Mouse (Mus musculus): Measurements from ENCODE around the gene Ankk1. TPM values are rescaled to one million over a fixed set of nuclear protein-coding genes. Genes with fewer than 3 reads are reported as not detected.
A peak's percentile ranks its signal among the peaks of the same experiment; 100 is the strongest.

Gene Ankk1
- polyA plus RNA-seq, 1 experiment from 2014 or later, result 0.62 TPM

DNA sequence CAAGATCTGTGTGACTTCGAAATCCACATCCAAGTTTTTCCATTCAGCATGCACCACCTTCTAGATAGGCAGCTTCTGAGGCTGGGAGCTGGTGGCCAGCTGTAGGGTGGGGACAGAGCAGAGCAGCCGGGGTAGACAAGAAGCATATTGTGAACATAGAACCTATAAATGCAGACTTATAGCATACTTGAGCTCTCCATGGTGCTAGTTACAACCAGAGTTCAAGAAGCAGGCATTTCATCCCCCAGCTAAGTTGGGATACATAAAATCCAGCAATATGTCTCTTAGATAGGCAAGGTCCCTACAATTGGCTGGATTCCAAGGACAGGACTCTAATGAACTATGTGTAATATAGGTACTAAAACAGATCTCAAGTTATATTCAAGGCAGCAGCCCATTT lies 23.1 kb downstream of the Ankk1 start:
- Histone ChIP-seq H3K36me3 (no peaks in the 10 kb centered on the region), H3K27me3 (replicated peaks) (no peaks in the 10 kb centered on the region), H3K9ac (no peak overlapping the region), H3K4me2 (no peak overlapping the region), H3K9me3 (no peaks in the 10 kb centered on the region), H3K27ac (no peak overlapping the region), H3K4me3 (replicated peaks) (no peak overlapping the region), H3K4me1 (no peaks in the 10 kb centered on the region)
- no peak for ATAC-seq (ENCODE audit: insufficient read depth, low FRiP score, low read depth)
- 52% methylated on average over 2 of the region's 2 CpGs for WGBS

DNA sequence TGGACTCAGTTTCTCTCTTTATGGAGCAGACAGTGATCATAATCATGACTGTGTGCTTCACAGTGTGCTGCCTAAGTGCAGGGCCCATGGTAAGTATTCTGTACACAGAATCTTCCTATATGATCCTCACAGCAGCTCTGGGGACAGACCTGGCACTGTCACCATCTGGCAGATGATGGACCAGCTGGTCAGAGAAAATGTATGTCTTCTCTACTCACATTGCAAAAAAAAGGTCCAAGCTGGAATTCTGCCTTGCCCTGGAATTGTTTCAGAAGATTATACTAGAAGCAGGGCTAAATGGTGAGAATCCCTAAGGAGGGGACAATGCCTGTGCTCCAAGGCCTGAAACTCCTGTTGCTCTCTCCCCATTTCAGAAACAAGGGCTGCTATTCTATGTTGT lies 30.8 kb downstream of the Ankk1 start:
- Histone ChIP-seq H3K9me3 (no peaks in the 10 kb centered on the region), H3K4me1 (0 out of 2 replicates have a peak, but pooled peaks cover 3% of the 10 kb centered on the region), H3K4me3 (replicated peaks) (no peak overlapping the region), H3K27ac (no peak overlapping the region), H3K9ac (no peak overlapping the region), H3K27me3 (replicated peaks) (no peaks in the 10 kb centered on the region), H3K4me2 (no peak overlapping the region), H3K36me3 (no peaks in the 10 kb centered on the region)
- ATAC-seq (ENCODE audit: insufficient read depth, low FRiP score, low read depth), result no peak

DNA sequence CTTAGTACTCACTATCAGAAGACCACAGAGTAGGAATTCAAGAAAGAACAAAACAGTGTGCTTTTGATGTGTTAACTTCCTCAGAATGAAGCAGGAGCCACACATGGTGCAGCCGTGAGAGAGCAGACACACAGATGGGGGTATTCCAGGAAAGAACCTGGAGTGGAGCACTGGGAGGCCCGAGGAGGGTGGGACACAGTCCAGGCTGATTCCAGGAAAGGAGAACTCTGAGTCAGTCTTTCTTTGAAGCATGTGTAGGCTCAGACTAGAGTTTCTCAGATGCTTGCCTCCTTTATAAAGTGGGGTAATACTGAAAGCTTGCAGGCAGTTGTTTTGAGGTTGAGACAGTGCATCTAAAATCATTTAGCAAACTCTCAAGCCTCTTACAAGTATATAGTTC lies 34.6 kb downstream of the Ankk1 start:
- no peak overlapping the region for H3K4me2 ChIP-seq
- H3K9ac ChIP-seq, result no peak overlapping the region
- H3K4me3 ChIP-seq (replicated peaks), result no peak overlapping the region
- H3K36me3 ChIP-seq, result no peaks in the 10 kb centered on the region
- 0 out of 2 replicates have a peak, but pooled peaks cover 3% of the 10 kb centered on the region for H3K4me1 ChIP-seq
- H3K9me3 ChIP-seq, result no peaks in the 10 kb centered on the region
- H3K27ac ChIP-seq, result no peak overlapping the region
- WGBS, result 30% methylated on average over 2 of the region's 2 CpGs
- no peaks in the 10 kb centered on the region for H3K27me3 ChIP-seq (replicated peaks)
- ATAC-seq (ENCODE audit: insufficient read depth, low FRiP score, low read depth), result no peak

DNA sequence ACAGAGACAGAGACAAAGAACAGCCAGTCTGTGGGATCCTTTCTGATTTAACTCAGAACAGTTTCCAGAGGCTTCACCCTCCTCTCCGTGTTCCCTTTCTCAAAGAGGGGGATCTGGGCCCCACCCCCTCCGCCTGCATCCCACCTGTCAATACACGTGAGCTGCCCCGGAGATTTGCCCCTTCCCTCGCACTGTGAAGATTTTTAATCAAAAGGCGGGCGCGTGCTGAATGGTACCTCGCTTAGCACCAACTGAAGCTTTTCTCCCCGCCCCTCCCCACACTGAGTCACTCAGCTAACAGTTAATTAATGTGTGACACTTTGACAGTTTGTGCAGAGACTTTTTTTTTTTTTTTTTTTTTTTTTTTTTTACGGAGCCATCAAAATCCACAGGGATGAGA lies 40.7 kb downstream of the Ankk1 start:
- Histone ChIP-seq H3K4me1 (no peaks in the 10 kb centered on the region), H3K9me3 (no peaks in the 10 kb centered on the region), H3K9ac (no peak overlapping the region), H3K4me2 (no peak overlapping the region), H3K27me3 (replicated peaks) (no peaks in the 10 kb centered on the region), H3K36me3 (no peaks in the 10 kb centered on the region), H3K4me3 (replicated peaks) (no peak overlapping the region), H3K27ac (no peak overlapping the region)
- 32% methylated on average over 11 of the region's 11 CpGs for WGBS
- no peak for ATAC-seq (ENCODE audit: insufficient read depth, low FRiP score, low read depth)

DNA sequence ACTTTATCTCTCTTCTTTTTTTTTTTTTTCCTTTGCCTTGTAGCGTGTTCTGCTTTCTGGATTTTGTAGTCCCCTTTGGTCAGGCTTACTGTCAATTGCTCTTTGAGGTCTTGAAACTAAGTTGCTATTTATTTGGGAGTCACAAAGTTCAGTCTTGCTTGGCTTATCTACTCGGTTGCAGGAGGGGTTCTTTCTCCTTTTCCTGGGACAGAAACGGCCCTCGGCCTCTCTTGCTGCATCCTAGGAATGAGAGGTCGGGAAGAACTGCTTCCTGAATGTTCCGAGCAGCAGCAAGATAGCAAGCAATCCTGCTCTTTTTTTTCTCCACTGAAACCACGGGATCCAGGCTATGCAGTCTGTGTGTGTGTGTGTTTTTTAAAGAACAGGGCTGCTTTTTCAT lies 41.5 kb downstream of the Ankk1 start:
- Histone ChIP-seq H3K27me3 (replicated peaks) (no peaks in the 10 kb centered on the region), H3K4me2 (no peak overlapping the region), H3K9me3 (no peaks in the 10 kb centered on the region), H3K27ac (no peak overlapping the region), H3K36me3 (no peaks in the 10 kb centered on the region), H3K9ac (no peak overlapping the region), H3K4me1 (no peaks in the 10 kb centered on the region), H3K4me3 (replicated peaks) (no peak overlapping the region)
- 24% methylated on average over 7 of the region's 7 CpGs for WGBS
- ATAC-seq (ENCODE audit: insufficient read depth, low FRiP score, low read depth), result no peak

DNA sequence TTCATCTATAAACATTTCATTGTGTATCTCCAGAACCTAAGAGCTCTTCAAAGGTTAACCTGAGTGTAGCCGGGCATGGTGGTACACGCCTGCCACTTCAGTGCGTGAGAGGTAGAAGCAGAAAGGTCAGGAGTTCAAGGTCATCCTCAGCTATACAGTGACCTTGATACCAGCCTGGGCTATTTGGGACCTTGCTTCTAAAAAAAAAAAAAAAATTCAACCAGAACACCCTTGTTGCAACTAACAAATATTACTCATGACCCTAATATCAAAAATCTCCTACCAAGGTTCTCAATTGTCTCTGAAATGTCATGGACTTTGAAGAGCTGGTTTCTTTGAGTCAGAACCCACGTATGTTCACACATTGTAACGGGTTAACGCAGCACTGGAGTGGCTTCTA lies 42.0 kb downstream of the Ankk1 start:
- no peak overlapping the region for H3K9ac ChIP-seq
- no peaks in the 10 kb centered on the region for H3K9me3 ChIP-seq
- H3K4me3 ChIP-seq (replicated peaks), result no peak overlapping the region
- no peaks in the 10 kb centered on the region for H3K4me1 ChIP-seq
- H3K36me3 ChIP-seq, result no peaks in the 10 kb centered on the region
- 82% methylated on average over 6 of the region's 6 CpGs for WGBS
- no peaks in the 10 kb centered on the region for H3K27me3 ChIP-seq (replicated peaks)
- no peak overlapping the region for H3K4me2 ChIP-seq
- no peak for ATAC-seq (ENCODE audit: insufficient read depth, low FRiP score, low read depth)
- no peak overlapping the region for H3K27ac ChIP-seq

DNA sequence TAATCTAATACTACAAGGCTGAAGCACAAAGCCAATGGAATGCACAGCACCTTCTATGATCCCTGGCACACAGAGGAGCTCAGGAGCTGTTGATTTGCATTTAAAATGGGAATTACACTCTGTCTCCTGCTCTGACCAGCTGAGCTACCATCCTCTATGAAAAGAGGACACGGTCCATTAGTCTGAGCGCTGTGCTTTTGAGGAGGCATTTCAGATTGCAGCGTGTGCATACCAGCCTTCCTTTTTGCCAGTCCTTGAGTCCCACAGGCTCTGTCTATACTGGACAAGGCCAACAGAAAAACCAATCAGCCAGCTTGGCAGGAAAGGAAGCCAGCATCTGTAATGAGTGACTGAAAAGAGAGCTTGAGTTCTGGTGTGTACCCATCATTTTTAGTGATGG lies 42.8 kb downstream of the Ankk1 start:
- H3K27ac ChIP-seq, result no peak overlapping the region
- no peak overlapping the region for H3K4me2 ChIP-seq
- no peak overlapping the region for H3K9ac ChIP-seq
- H3K36me3 ChIP-seq, result no peaks in the 10 kb centered on the region
- no peaks in the 10 kb centered on the region for H3K4me1 ChIP-seq
- H3K27me3 ChIP-seq (replicated peaks), result no peaks in the 10 kb centered on the region
- no peak for ATAC-seq (ENCODE audit: insufficient read depth, low FRiP score, low read depth)
- no peaks in the 10 kb centered on the region for H3K9me3 ChIP-seq
- H3K4me3 ChIP-seq (replicated peaks), result no peak overlapping the region
- WGBS, result 88% methylated on average over 3 of the region's 3 CpGs

DNA sequence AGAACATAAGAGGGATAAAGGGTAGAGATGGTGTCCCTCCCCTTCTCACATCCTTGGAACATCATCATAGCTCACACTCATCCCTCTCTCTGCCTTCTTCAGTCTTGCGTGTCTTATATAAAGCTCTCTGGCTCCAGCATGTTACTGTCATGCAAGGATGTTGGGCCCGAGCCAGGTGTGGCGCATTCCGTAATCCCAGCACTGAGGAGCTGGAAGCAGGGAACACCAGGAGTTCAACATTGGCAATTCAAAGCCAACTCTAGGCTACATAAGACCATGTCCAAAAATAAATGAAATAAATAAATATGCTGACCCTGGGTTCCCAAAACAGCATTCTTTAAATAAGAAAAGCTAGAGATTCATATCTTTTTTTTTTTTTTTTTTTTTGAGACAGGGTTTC lies 46.9 kb downstream of the Ankk1 start:
- WGBS, result 89% methylated on average over 4 of the region's 4 CpGs
- Histone ChIP-seq H3K27me3 (replicated peaks) (no peaks in the 10 kb centered on the region), H3K9me3 (no peaks in the 10 kb centered on the region), H3K9ac (no peak overlapping the region), H3K4me2 (no peak overlapping the region), H3K36me3 (no peaks in the 10 kb centered on the region), H3K4me1 (no peaks in the 10 kb centered on the region), H3K27ac (no peak overlapping the region), H3K4me3 (replicated peaks) (no peak overlapping the region)
- no peak for ATAC-seq (ENCODE audit: insufficient read depth, low FRiP score, low read depth)

DNA sequence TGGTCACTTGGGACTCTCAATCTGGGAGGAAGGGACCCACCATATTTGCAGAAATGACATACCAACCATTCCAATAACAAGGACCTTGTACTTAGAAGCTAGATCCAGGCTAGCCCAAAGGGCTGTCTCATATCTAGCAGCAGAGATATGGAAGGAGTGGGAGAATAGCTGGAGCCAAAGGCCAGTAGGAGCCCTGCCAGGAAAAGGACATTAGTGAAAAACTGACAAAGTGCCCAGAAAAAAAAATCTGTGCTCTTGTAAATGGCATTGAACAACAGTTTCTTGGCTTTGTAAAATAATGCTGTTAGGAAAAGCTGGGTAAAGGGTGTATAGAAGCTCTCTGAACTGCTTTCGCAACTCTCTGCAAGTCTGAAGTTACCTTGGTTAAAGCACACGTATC lies 52.9 kb downstream of the Ankk1 start:
- no peak overlapping the region for H3K9ac ChIP-seq
- H3K27me3 ChIP-seq (replicated peaks), result no peaks in the 10 kb centered on the region
- WGBS, result 79% methylated on average over 2 of the region's 2 CpGs
- no peak overlapping the region for H3K4me3 ChIP-seq (replicated peaks)
- H3K27ac ChIP-seq, result no peak overlapping the region
- H3K4me1 ChIP-seq, result no peaks in the 10 kb centered on the region
- no peaks in the 10 kb centered on the region for H3K36me3 ChIP-seq
- no peak overlapping the region for H3K4me2 ChIP-seq
- ATAC-seq (ENCODE audit: insufficient read depth, low FRiP score, low read depth), result no peak
- H3K9me3 ChIP-seq, result no peaks in the 10 kb centered on the region

DNA sequence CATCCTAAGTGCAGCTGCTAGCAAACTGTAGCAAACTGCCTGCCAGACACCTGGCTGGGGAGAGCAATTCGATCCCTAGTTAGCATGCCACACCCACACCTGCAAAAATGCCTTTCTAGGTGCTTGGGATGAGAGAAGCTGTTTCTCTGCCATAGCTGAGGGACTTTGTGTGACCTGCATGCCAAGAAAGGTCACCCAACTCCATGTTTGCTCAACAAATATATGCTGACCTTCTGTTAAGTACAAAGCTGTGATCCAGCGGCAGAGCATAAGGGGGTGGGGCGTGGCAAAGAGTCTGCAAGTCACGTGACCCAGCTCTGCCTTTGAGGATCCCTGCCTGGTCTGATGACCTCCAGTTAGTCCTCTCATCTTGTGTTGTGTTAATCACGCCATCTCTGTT lies 61.1 kb downstream of the Ankk1 start:
- H3K9me3 ChIP-seq, result no peaks in the 10 kb centered on the region
- no peak overlapping the region for H3K4me3 ChIP-seq (replicated peaks)
- H3K36me3 ChIP-seq, result no peaks in the 10 kb centered on the region
- H3K9ac ChIP-seq, result no peak overlapping the region
- H3K4me2 ChIP-seq, result 0 out of 2 replicates have a peak overlapping the region, but pooled peaks have one; percentile 10
- H3K27ac ChIP-seq, result no peak overlapping the region
- 9% methylated on average over 5 of the region's 5 CpGs for WGBS
- H3K4me1 ChIP-seq, result no peaks in the 10 kb centered on the region
- no peaks in the 10 kb centered on the region for H3K27me3 ChIP-seq (replicated peaks)
- peak; percentile 79 for ATAC-seq (ENCODE audit: insufficient read depth, low FRiP score, low read depth)

Other genes with a start within 250 kb of the Ankk1 start
- gene Gm4894, start 176.5 kb downstream of the Ankk1 start, polyA plus RNA-seq (2015; fragmentation: Nextera tagmentation; extraction: Ambion mirVana), result not detected in 2 replicates
- 0.05 and 0.12 TPM in 2 replicates for gene Drd2, start 86.4 kb downstream of the Ankk1 start, polyA plus RNA-seq (2015; fragmentation: Nextera tagmentation; extraction: Ambion mirVana)
- gene Ttc12, start 59.2 kb upstream of the Ankk1 start, polyA plus RNA-seq (2015; fragmentation: Nextera tagmentation; extraction: Ambion mirVana), result 1.2 and 1.8 TPM in 2 replicates

Data from stomach, embryonic 15.5 days (tissue).